Mouse (Mus musculus): ENCODE results near the gene Olfr523. TPM values are rescaled to one million over a fixed set of nuclear protein-coding genes. Genes with fewer than 3 reads are reported as not detected.

Gene Olfr523
- polyA plus RNA-seq, 1 experiment from 2014 or later: not detected

GRCm38 (mm10) chr7:140213841-140214240 lies 40.8 kb downstream of the Olfr523 start:
- H3K27ac ChIP-seq: no peak overlapping the region
- ATAC-seq (ENCODE audit: low FRiP score): no peak
- H3K4me2 ChIP-seq (replicated peaks): no peak overlapping the region
- H3K4me1 ChIP-seq (replicated peaks; ENCODE audit: control insufficient read depth, insufficient read depth, low read length): no peaks in the 10 kb centered on the region
- DNase-seq (ENCODE audit: low spot score): no peak
- no peaks in the 10 kb centered on the region for H3K9me3 ChIP-seq (ENCODE audit: control insufficient read depth, low read length)
- H3K27me3 ChIP-seq (ENCODE audit: control insufficient read depth, insufficient read depth, low read length): no peaks in the 10 kb centered on the region
- 85% methylated on average over 5 of the region's 5 CpGs for WGBS
- H3K4me3 ChIP-seq (replicated peaks; ENCODE audit: low read length): no peak overlapping the region
- H3K36me3 ChIP-seq (replicated peaks; ENCODE audit: control insufficient read depth, insufficient read depth): no peaks in the 10 kb centered on the region
- no peak overlapping the region for H3K9ac ChIP-seq

GRCm38 (mm10) chr7:140217967-140218366 lies 45.0 kb downstream of the Olfr523 start, which contains the start of gene Cd163l1:
TSS of gene Cd163l1 (plus strand) at chr7:140218267.
- WGBS: 98% methylated on average over 2 of the region's 2 CpGs
- Histone ChIP-seq H3K27ac (no peak within 1 kb of the TSS), H3K36me3 (replicated peaks; ENCODE audit: control insufficient read depth, insufficient read depth) (no peaks in the 10 kb centered on the region), H3K4me1 (replicated peaks; ENCODE audit: control insufficient read depth, insufficient read depth, low read length) (no peaks in the 10 kb centered on the region), H3K4me2 (replicated peaks) (no peak within 1 kb of the TSS), H3K4me3 (replicated peaks; ENCODE audit: low read length) (no peak within 1 kb of the TSS), H3K27me3 (ENCODE audit: control insufficient read depth, insufficient read depth, low read length) (no peaks in the 10 kb centered on the region), H3K9me3 (ENCODE audit: control insufficient read depth, low read length) (no peaks in the 10 kb centered on the region), H3K9ac (no peak within 1 kb of the TSS)
- DNase-seq (ENCODE audit: low spot score): no peak
- ATAC-seq (ENCODE audit: low FRiP score): no peak

- 19% methylated on average over 1 of the region's 1 CpGs for WGBS
- H3K4me1 ChIP-seq (replicated peaks; ENCODE audit: control insufficient read depth, insufficient read depth, low read length): no peaks in the 10 kb centered on the region
- H3K4me2 ChIP-seq (replicated peaks): no peak overlapping the region
- no peaks in the 10 kb centered on the region for H3K9me3 ChIP-seq (ENCODE audit: control insufficient read depth, low read length)
- no peak for ATAC-seq (ENCODE audit: low FRiP score)
- no peak overlapping the region for H3K27ac ChIP-seq
- H3K4me3 ChIP-seq (replicated peaks; ENCODE audit: low read length): no peak overlapping the region
- no peaks in the 10 kb centered on the region for H3K36me3 ChIP-seq (replicated peaks; ENCODE audit: control insufficient read depth, insufficient read depth)
- no peak overlapping the region for H3K9ac ChIP-seq
- DNase-seq (ENCODE audit: low spot score): no peak
- no peaks in the 10 kb centered on the region for H3K27me3 ChIP-seq (ENCODE audit: control insufficient read depth, insufficient read depth, low read length)
Measured at GRCm38 (mm10) chr7:140219268-140219667, 46.3 kb downstream of the Olfr523 start.

- Histone ChIP-seq H3K4me3 (replicated peaks; ENCODE audit: low read length) (no peak overlapping the region), H3K27me3 (ENCODE audit: control insufficient read depth, insufficient read depth, low read length) (no peaks in the 10 kb centered on the region), H3K4me1 (replicated peaks; ENCODE audit: control insufficient read depth, insufficient read depth, low read length) (no peaks in the 10 kb centered on the region), H3K9ac (no peak overlapping the region), H3K27ac (no peak overlapping the region), H3K9me3 (ENCODE audit: control insufficient read depth, low read length) (no peaks in the 10 kb centered on the region), H3K4me2 (replicated peaks) (no peak overlapping the region), H3K36me3 (replicated peaks; ENCODE audit: control insufficient read depth, insufficient read depth) (no peaks in the 10 kb centered on the region)
- ATAC-seq (ENCODE audit: low FRiP score): no peak
- no peak for DNase-seq (ENCODE audit: low spot score)
- 85% methylated on average over 4 of the region's 4 CpGs for WGBS
Measured at GRCm38 (mm10) chr7:140220375-140220774, 47.4 kb downstream of the Olfr523 start.

GRCm38 (mm10) chr7:140224209-140224608 lies 51.2 kb downstream of the Olfr523 start:
- no peak overlapping the region for H3K4me2 ChIP-seq (replicated peaks)
- H3K27ac ChIP-seq: no peak overlapping the region
- no peaks in the 10 kb centered on the region for H3K4me1 ChIP-seq (replicated peaks; ENCODE audit: control insufficient read depth, insufficient read depth, low read length)
- WGBS: 87% methylated on average over 13 of the region's 13 CpGs
- no peaks in the 10 kb centered on the region for H3K36me3 ChIP-seq (replicated peaks; ENCODE audit: control insufficient read depth, insufficient read depth)
- ATAC-seq (ENCODE audit: low FRiP score): no peak
- no peak overlapping the region for H3K9ac ChIP-seq
- H3K9me3 ChIP-seq (ENCODE audit: control insufficient read depth, low read length): no peaks in the 10 kb centered on the region
- no peak for DNase-seq (ENCODE audit: low spot score)
- no peaks in the 10 kb centered on the region for H3K27me3 ChIP-seq (ENCODE audit: control insufficient read depth, insufficient read depth, low read length)
- H3K4me3 ChIP-seq (replicated peaks; ENCODE audit: low read length): no peak overlapping the region

Other genes with a start within 250 kb of the Olfr523 start
- not detected in 2 replicates for gene Utf1, start 229.4 kb upstream of the Olfr523 start, polyA plus RNA-seq (2014; fragmentation: Nextera tagmentation; extraction: Ambion mirVana)
- 0.72 and 1.0 TPM in 2 replicates for gene 6430531B16Rik, start 194.5 kb upstream of the Olfr523 start, polyA plus RNA-seq (2014; fragmentation: Nextera tagmentation; extraction: Ambion mirVana)
- 2.7 and 2.9 TPM in 2 replicates for gene Adam8, start 180.7 kb upstream of the Olfr523 start, polyA plus RNA-seq (2014; fragmentation: Nextera tagmentation; extraction: Ambion mirVana)
- 52.3 and 53.2 TPM in 2 replicates for gene Zfp511, start 136.8 kb upstream of the Olfr523 start, polyA plus RNA-seq (2014; fragmentation: Nextera tagmentation; extraction: Ambion mirVana)
- 57.8 and 58.7 TPM in 2 replicates for gene Tubgcp2, start 136.5 kb upstream of the Olfr523 start, polyA plus RNA-seq (2014; fragmentation: Nextera tagmentation; extraction: Ambion mirVana)
- gene Msx3, start 124.1 kb upstream of the Olfr523 start, polyA plus RNA-seq (2014; fragmentation: Nextera tagmentation; extraction: Ambion mirVana): 8.1 and 9.0 TPM in 2 replicates
- 257 and 303 TPM in 2 replicates for gene Caly, start 90.7 kb upstream of the Olfr523 start, polyA plus RNA-seq (2014; fragmentation: Nextera tagmentation; extraction: Ambion mirVana)
- not detected in 2 replicates for gene Prap1, start 79.8 kb upstream of the Olfr523 start, polyA plus RNA-seq (2014; fragmentation: Nextera tagmentation; extraction: Ambion mirVana)
- gene Fuom, start 70.8 kb upstream of the Olfr523 start, polyA plus RNA-seq (2014; fragmentation: Nextera tagmentation; extraction: Ambion mirVana): 40.0 and 42.0 TPM in 2 replicates
- gene Paox, start 57.4 kb upstream of the Olfr523 start, polyA plus RNA-seq (2014; fragmentation: Nextera tagmentation; extraction: Ambion mirVana): 9.2 and 10.7 TPM in 2 replicates
- gene Echs1, start 56.7 kb upstream of the Olfr523 start, polyA plus RNA-seq (2014; fragmentation: Nextera tagmentation; extraction: Ambion mirVana): 123 and 127 TPM in 2 replicates
- gene Mtg1, start 35.7 kb upstream of the Olfr523 start, polyA plus RNA-seq (2014; fragmentation: Nextera tagmentation; extraction: Ambion mirVana): 26.0 and 30.6 TPM in 2 replicates
- 18.7 and 21.6 TPM in 2 replicates for gene Sprn, start 18.3 kb upstream of the Olfr523 start, polyA plus RNA-seq (2014; fragmentation: Nextera tagmentation; extraction: Ambion mirVana)
- gene Olfr522, start 8.5 kb upstream of the Olfr523 start, polyA plus RNA-seq (2014; fragmentation: Nextera tagmentation; extraction: Ambion mirVana): not detected in 2 replicates
- not detected in 2 replicates for gene Olfr524, start 32.7 kb downstream of the Olfr523 start, polyA plus RNA-seq (2014; fragmentation: Nextera tagmentation; extraction: Ambion mirVana)
- not detected in 2 replicates for gene Cd163l1, start 45.0 kb downstream of the Olfr523 start, polyA plus RNA-seq (2014; fragmentation: Nextera tagmentation; extraction: Ambion mirVana)
- not detected in 2 replicates for gene 5830411N06Rik, start 74.1 kb downstream of the Olfr523 start, polyA plus RNA-seq (2014; fragmentation: Nextera tagmentation; extraction: Ambion mirVana)
- not detected in 2 replicates for gene Olfr525, start 147.6 kb downstream of the Olfr523 start, polyA plus RNA-seq (2014; fragmentation: Nextera tagmentation; extraction: Ambion mirVana)
- gene Olfr527, start 160.8 kb downstream of the Olfr523 start, polyA plus RNA-seq (2014; fragmentation: Nextera tagmentation; extraction: Ambion mirVana): not detected in 2 replicates
- not detected in 2 replicates for gene Olfr60, start 188.5 kb downstream of the Olfr523 start, polyA plus RNA-seq (2014; fragmentation: Nextera tagmentation; extraction: Ambion mirVana)
- gene Olfr530, start 203.1 kb downstream of the Olfr523 start, polyA plus RNA-seq (2014; fragmentation: Nextera tagmentation; extraction: Ambion mirVana): not detected in 2 replicates
- gene Olfr531, start 229.7 kb downstream of the Olfr523 start, polyA plus RNA-seq (2014; fragmentation: Nextera tagmentation; extraction: Ambion mirVana): not detected in 2 replicates
- not detected in 2 replicates for gene Olfr532, start 248.4 kb downstream of the Olfr523 start, polyA plus RNA-seq (2014; fragmentation: Nextera tagmentation; extraction: Ambion mirVana)

Data from hindbrain, embryonic 14.5 days (tissue).